Mouse (Mus musculus) neural tube, embryonic 14.5 days (tissue): ENCODE results near the gene Pds5a. TPM values are rescaled to one million over a fixed set of nuclear protein-coding genes. Genes with fewer than 3 reads are reported as not detected.
"Not testable (repeated sequence)": the region's sequence is repeated elsewhere in the genome, so short reads cannot be mapped to it uniquely, and the experiment has no call there.

Source experiments
- ATAC-seq: fragments of 200-750 bp; cut with Nextera tagmentation; 2 replicates; pipeline ENCODE4 v1.8.0; 2017; ENCODE audit warnings: low read depth, mild to moderate bottlenecking, moderate TSS enrichment, moderate library complexity
- H3K27ac ChIP-seq: fragments of 300-500 bp; sonication (generic); 2 replicates; pipeline ENCODE4 v1.5.1; 2014; ENCODE audit warnings: low read depth, mild to moderate bottlenecking, control low read depth, low read length, moderate library complexity, mixed read lengths
- H3K27me3 ChIP-seq: fragments of 300-500 bp; sonication (generic); 2 replicates; pipeline ENCODE4 v1.6.1; 2014; ENCODE audit warnings: low read length; ENCODE audit not compliant: control insufficient read depth, insufficient read depth
- H3K36me3 ChIP-seq: fragments of 300-500 bp; sonication (generic); 2 replicates; pipeline ENCODE4 v1.6.1; 2014; ENCODE audit warnings: low read length, mixed read lengths; ENCODE audit not compliant: control insufficient read depth, insufficient read depth
- H3K4me1 ChIP-seq: fragments of 300-500 bp; sonication (generic); 2 replicates; pipeline ENCODE4 v1.6.1; 2014; ENCODE audit warnings: low read length; ENCODE audit not compliant: control insufficient read depth, insufficient read depth
- H3K4me2 ChIP-seq: fragments of 300-500 bp; sonication (generic); 2 replicates; pipeline ENCODE4 v1.6.1; 2014; ENCODE audit warnings: mild to moderate bottlenecking, low read depth, low read length, control low read depth
- H3K4me3 ChIP-seq: fragments of 300-500 bp; sonication (generic); 2 replicates; pipeline ENCODE4 v1.5.1; 2014; ENCODE audit warnings: low read depth, low read length, control low read depth, mixed read lengths
- H3K9ac ChIP-seq: fragments of 300-500 bp; sonication (generic); replicated peaks from 2 replicates; pipeline ENCODE4 v1.6.1; 2014; ENCODE audit warnings: low read depth, mild to moderate bottlenecking, control low read depth, low read length, mixed read lengths
- H3K9me3 ChIP-seq: fragments of 300-500 bp; sonication (generic); 2 replicates; pipeline ENCODE4 v1.6.1; 2016; ENCODE audit warnings: low read length; ENCODE audit not compliant: control insufficient read depth
- WGBS: fragments of 180-500 bp; shearing (Covaris S2); extraction: QIAGEN DNeasy Blood & Tissue Kit; methylation state at CpG from one replicate; pipeline ENCODE4 v1.1.7; 2014; 5-methylcytosine and 5-hydroxymethylcytosine counted together
- polyA plus RNA-seq: library from polyadenylated mRNA; unstranded; fragments of >200 nt; fragmentation: Nextera tagmentation; extraction: Ambion mirVana; gene quantifications from 2 replicates; pipeline ENCODE4 v1.2.1, GENCODE M21; 2014

Pds5a gene
- 60.6 and 69.2 TPM in 2 replicates for polyA plus RNA-seq

DNA sequence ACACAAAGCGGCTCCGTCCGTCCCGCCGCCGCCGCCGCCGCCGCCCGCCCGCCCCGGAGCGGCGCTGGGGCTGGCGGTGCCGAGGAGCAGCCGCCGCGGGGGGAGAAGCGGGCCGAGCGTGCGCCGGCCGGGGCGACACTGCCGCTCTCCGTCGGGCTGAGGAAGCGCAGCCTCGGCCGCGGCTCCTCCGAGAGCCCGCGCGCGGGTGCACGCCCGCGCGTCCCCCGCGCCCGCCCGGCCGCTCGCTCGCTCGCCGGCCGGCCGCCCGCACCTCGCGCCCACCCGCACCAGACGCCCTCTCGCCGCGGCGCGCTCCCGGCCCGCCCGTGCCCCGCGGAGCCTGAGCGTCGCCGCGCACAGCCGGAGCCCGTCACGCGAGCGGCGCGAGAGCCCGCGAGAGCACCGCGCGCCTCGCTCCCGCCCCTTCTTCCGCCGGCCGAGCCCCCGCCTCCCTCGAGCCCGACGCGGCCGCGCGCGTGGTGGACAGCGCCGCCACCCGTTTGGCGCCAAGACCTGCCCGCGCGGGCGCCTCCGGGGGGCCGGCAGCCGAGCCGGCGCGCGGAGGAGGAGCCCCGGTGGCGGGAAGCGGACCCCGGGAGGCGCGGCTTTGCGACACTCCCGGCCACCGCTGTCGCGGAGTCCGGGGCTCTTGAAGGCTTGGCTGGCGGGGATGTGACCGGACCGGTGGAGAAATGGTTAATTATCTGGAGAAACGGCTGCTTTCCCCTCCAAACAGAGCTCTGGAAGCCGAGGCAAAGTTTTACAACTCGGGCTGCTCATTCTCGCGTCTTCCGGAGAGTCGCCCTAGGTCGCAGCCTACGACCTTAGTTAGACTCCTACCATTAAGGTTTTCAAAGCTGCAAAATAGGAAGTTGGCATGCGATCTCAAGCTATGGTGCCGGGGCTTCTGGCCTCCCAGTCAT is at the start of gene Pds5a:
Gene Pds5a (minus strand): TSS at position 438 of the 923 bp plus-strand sequence.
- H3K27ac ChIP-seq, result peak within 1 kb of the TSS; percentile 89
- ATAC-seq, result peak; percentile 93
- peaks cover 10% of the 10 kb centered on the region for H3K4me1 ChIP-seq
- peak within 1 kb of the TSS; percentile 90 for H3K9ac ChIP-seq
- no peaks in the 10 kb centered on the region for H3K36me3 ChIP-seq
- no peaks in the 10 kb centered on the region for H3K9me3 ChIP-seq
- WGBS, result under 1% methylated on average over 60 of the region's 140 CpGs
- peak within 1 kb of the TSS; percentile 98 for H3K4me3 ChIP-seq
- no peaks in the 10 kb centered on the region for H3K27me3 ChIP-seq
- H3K4me2 ChIP-seq, result peak within 1 kb of the TSS; percentile 60

DNA sequence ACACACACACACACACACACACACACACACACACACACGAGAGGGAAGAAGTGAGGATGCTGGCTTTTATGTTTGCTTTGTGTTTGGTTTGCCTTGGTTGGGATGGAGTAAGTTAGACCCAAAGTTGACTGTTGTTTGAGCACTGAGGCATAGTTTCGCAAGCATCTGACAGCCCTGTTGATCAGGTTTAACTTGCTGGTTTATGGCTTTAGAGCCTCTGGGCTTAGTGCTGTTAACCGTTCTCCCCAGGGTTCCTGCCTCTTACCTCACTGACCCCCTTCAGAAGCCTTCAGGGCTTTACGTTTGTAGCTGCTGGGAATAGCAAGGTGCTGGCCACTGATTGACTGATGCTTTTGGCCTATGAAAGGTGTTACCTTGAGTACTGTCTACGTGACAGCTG is 48.8 kb upstream of the Pds5a start:
- no peak overlapping the region for H3K4me2 ChIP-seq
- H3K4me3 ChIP-seq, result no peak overlapping the region
- WGBS, result 56% methylated on average over 5 of the region's 5 CpGs
- no peak for ATAC-seq
- no peak overlapping the region for H3K9ac ChIP-seq
- H3K4me1 ChIP-seq, result no peaks in the 10 kb centered on the region
- no peaks in the 10 kb centered on the region for H3K36me3 ChIP-seq
- H3K27ac ChIP-seq, result no peak overlapping the region
- no peaks in the 10 kb centered on the region for H3K9me3 ChIP-seq
- no peaks in the 10 kb centered on the region for H3K27me3 ChIP-seq

DNA sequence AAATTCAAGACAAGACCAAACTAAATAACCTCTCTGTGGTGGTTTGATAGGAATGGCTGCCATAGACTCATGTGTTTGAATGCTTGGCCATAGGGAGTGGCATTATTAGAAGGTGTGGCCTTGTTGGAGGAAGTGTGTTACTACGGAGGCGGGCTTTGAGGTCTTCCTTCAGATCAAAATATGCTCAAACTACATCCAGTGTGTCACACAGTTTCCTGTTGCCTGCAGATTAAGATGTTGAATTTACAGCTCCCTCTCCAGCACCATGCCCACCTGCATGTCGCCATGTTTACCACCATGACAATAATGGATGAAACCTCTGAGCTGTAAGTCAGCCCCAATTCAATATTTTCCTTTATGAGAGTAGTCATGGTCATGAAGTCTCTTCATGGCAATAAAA is 41.3 kb upstream of the Pds5a start:
- Histone ChIP-seq H3K36me3 (no peaks in the 10 kb centered on the region), H3K27me3 (no peaks in the 10 kb centered on the region), H3K9ac (no peak overlapping the region), H3K9me3 (no peaks in the 10 kb centered on the region), H3K4me1 (no peaks in the 10 kb centered on the region), H3K4me3 (no peak overlapping the region), H3K27ac (no peak overlapping the region), H3K4me2 (no peak overlapping the region)
- ATAC-seq, result no peak
- 98% methylated on average over 3 of the region's 3 CpGs for WGBS

DNA sequence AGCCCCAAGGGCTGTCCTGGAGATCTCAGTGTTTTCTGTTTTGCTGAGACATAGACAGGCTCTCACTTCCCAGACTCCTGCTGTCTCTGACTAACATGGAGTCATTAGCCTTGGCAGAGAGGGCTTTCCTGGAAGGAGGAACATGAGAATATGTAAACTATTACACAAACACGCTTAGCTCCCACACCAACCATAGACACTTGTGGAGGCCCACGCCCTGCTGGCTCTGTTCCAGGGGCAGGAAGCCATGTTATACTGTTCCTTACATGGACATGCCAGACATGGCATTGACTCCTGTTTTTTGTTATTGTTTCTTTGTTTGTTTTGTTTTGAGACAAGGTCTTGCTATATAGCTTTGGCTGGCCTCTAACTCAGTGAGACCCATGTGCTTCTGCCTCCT is 37.5 kb upstream of the Pds5a start:
- H3K4me1 ChIP-seq, result no peaks in the 10 kb centered on the region
- H3K27me3 ChIP-seq, result no peaks in the 10 kb centered on the region
- no peak overlapping the region for H3K4me2 ChIP-seq
- H3K36me3 ChIP-seq, result no peaks in the 10 kb centered on the region
- no peak for ATAC-seq
- H3K9me3 ChIP-seq, result no peaks in the 10 kb centered on the region
- no peak overlapping the region for H3K4me3 ChIP-seq
- H3K27ac ChIP-seq, result no peak overlapping the region
- 93% methylated on average over 2 of the region's 2 CpGs for WGBS
- no peak overlapping the region for H3K9ac ChIP-seq

DNA sequence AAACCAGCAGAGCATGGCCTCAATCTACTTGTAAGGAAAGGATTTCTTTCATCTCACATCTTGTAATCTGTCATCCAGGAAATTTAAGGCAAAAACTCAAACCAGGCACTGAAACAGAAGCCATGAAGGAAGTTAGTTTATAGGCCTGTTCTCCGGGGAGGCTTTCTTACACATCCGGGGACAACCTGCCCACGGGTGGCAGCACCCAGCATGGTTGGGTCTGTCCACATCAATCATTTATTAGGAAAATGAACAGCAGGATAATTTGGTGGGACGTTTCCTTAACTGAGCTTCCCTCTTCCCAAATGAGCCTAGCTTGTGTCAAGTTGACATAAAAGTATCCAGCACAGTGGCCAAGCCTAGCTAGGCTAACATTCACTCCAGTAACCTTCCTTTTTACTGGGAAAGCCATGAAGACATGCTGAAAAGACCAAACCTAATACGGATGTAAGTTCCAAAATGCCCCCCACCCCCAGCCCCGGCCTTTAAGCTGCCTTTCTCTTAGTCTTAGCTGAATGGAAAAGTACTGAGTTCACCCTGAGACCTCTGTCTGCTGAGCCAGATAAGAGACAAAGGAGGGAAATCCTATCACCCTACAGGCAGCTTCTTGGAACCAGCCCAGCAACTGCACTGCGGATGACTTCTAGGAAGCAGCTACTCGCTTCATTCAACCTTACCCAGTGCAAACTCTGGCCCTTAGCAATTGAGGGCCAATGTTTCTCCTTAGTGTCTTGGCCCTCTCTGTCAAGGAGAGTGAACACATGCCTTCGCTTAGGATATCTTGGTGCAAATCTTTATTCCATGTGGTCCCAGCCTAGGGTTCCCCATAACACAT is 33.3 kb upstream of the Pds5a start:
- Histone ChIP-seq H3K9me3 (no peaks in the 10 kb centered on the region), H3K4me3 (no peak overlapping the region), H3K9ac (no peak overlapping the region), H3K36me3 (no peaks in the 10 kb centered on the region), H3K27ac (no peak overlapping the region), H3K4me1 (no peaks in the 10 kb centered on the region), H3K4me2 (no peak overlapping the region), H3K27me3 (no peaks in the 10 kb centered on the region)
- WGBS, result 74% methylated on average over 9 of the region's 9 CpGs
- no peak for ATAC-seq

DNA sequence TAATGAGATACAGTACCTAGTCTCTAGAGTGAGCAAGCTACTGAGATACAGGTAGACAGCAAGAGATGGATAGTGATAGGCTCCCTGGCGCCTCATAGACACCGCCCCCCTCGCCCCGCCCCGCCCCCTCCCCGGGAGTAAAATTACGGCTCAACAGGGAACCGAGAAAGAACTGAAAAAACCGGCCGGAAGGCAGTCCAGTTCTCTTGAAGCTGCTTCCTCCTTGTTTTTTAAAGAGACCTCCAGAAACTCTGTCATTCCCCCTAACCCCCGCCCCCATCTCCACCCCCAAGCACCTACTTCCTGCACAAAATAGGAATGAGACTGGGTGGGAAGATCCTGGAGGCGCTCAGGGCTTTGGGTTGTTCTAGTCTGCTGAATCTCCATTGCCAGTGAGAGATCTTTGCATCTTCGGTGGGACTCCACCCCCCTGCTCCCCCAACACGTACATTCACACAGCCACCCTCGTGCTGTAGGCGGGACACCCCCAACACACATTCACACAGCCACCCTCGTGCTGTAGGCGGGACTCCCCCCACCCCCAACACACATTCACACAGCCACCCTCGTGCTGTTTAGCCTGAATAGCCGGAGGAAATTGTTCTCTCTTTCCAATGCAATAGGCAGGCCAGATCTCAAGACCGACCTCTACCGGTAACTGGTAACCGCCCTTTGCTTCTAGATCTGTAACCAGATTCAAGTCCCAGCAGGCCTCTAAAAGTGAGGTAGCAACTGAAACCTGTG is 26.4 kb upstream of the Pds5a start:
- peak overlapping the region; percentile 71 for H3K4me2 ChIP-seq
- no peaks in the 10 kb centered on the region for H3K4me1 ChIP-seq
- WGBS, result 1% methylated on average over 23 of the region's 23 CpGs
- peak overlapping the region; percentile 31 for H3K4me3 ChIP-seq
- H3K36me3 ChIP-seq, result no peaks in the 10 kb centered on the region
- peak overlapping the region; percentile 77 for H3K27ac ChIP-seq
- peak overlapping the region; percentile 60 for H3K9ac ChIP-seq
- no peaks in the 10 kb centered on the region for H3K9me3 ChIP-seq
- ATAC-seq, result peak; percentile 89
- no peaks in the 10 kb centered on the region for H3K27me3 ChIP-seq

DNA sequence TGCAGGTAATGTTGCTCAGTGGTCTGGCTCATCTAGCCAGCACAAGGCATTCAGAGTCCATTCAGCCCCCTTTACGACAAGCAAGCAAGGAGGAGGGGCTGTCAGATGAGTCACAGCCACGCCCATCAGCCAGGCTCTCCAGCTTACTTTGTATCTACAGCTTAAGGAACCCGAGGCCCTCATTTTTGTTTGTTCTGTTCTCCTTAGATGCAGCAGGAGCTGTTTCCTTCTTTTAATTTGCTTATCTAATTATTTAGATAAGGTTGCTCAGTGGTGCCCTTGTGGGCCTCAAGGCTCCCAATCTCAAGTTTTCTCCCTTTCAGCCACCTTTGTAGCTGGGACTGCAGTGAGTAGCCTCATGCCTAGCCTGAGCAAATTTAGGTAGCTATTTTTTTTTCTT is 20.3 kb upstream of the Pds5a start:
- H3K4me3 ChIP-seq, result no peak overlapping the region
- H3K9ac ChIP-seq, result no peak overlapping the region
- 29% methylated on average over 3 of the region's 3 CpGs for WGBS
- H3K27me3 ChIP-seq, result no peaks in the 10 kb centered on the region
- H3K9me3 ChIP-seq, result no peaks in the 10 kb centered on the region
- no peak overlapping the region for H3K27ac ChIP-seq
- H3K4me2 ChIP-seq, result no peak overlapping the region
- no peaks in the 10 kb centered on the region for H3K4me1 ChIP-seq
- ATAC-seq, result no peak
- H3K36me3 ChIP-seq, result no peaks in the 10 kb centered on the region

DNA sequence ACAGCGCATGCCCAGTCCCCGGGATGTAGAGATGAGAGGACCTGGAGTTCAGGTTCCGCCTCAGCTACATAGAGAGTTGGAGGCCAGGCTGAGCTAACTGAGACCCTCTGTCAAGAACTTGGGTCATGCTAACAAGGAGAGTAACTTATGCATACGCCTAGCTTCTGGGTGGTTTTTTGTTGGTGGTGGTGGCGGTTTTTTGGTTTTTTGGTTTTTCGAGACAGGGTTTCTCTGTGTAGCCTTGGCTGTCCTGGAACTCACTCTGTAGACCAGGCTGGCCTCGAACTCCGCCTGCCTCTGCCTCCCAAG is 19.8 kb upstream of the Pds5a start:
- not testable (repeated sequence) for H3K9ac ChIP-seq, H3K36me3 ChIP-seq, H3K9me3 ChIP-seq, H3K27me3 ChIP-seq, ATAC-seq, H3K4me1 ChIP-seq, H3K4me2 ChIP-seq, H3K4me3 ChIP-seq, H3K27ac ChIP-seq
- WGBS, result 92% methylated on average over 8 of the region's 8 CpGs
